Mouse (Mus musculus): ENCODE measurements at regions not wholly inside any gene's neighbourhood (a gene's known extent, or its start where the extent isn't known, plus 50 kb on each side); places are given as distances from the start of the nearest gene placed in this dataset.

- Histone ChIP-seq H3K9ac (no peak overlapping the region), H3K27ac (ENCODE audit: poor library complexity, severe bottlenecking) (no peak overlapping the region), H3K36me3 (no peaks in the 10 kb centered on the region), H3K4me1 (replicated peaks) (peaks cover 4% of the 10 kb centered on the region; the same call in 1 of the 2 replicates), H3K4me2 (no peak overlapping the region), H3K4me3 (no peak overlapping the region), H3K9me3 (replicated peaks) (peaks cover 5% of the 10 kb centered on the region), H3K27me3 (replicated peaks) (no peaks in the 10 kb centered on the region)
- ATAC-seq (ENCODE audit: insufficient number of reproducible peaks, low FRiP score), result no peak
- WGBS, result 51% methylated on average over 5 of the region's 5 CpGs
These were observed 228.2 kb downstream of the Nuak1 start for GRCm38 (mm10) chr10:84212096-84212785.

GRCm38 (mm10) chr10:84214812-84215211 is 225.6 kb downstream of the Nuak1 start:
- Histone ChIP-seq H3K4me3 (no peak overlapping the region), H3K27me3 (replicated peaks) (no peaks in the 10 kb centered on the region), H3K9ac (no peak overlapping the region), H3K4me2 (no peak overlapping the region), H3K27ac (ENCODE audit: poor library complexity, severe bottlenecking) (no peak overlapping the region), H3K36me3 (no peaks in the 10 kb centered on the region), H3K4me1 (replicated peaks) (peaks cover 4% of the 10 kb centered on the region; the same call in 1 of the 2 replicates), H3K9me3 (replicated peaks) (no peaks in the 10 kb centered on the region)
- no peak for ATAC-seq (ENCODE audit: insufficient number of reproducible peaks, low FRiP score)

- H3K27me3 ChIP-seq (replicated peaks), result no peaks in the 10 kb centered on the region
- no peak for ATAC-seq (ENCODE audit: insufficient number of reproducible peaks, low FRiP score)
- H3K4me1 ChIP-seq (replicated peaks), result peaks cover 20% of the 10 kb centered on the region
- no peak overlapping the region for H3K9ac ChIP-seq
- no peak overlapping the region for H3K4me2 ChIP-seq
- no peak overlapping the region for H3K4me3 ChIP-seq
- H3K36me3 ChIP-seq, result no peaks in the 10 kb centered on the region
- H3K27ac ChIP-seq (ENCODE audit: poor library complexity, severe bottlenecking), result peak overlapping the region; percentile 92
- no peaks in the 10 kb centered on the region for H3K9me3 ChIP-seq (replicated peaks)
- WGBS, result 63% methylated on average over 7 of the region's 7 CpGs
These were observed 211.0 kb downstream of the Nuak1 start for GRCm38 (mm10) chr10:84229224-84229921.

- Histone ChIP-seq H3K4me1 (replicated peaks) (peaks cover 20% of the 10 kb centered on the region), H3K36me3 (no peaks in the 10 kb centered on the region), H3K4me3 (no peak overlapping the region), H3K9me3 (replicated peaks) (no peaks in the 10 kb centered on the region), H3K9ac (no peak overlapping the region), H3K4me2 (peak overlapping the region; percentile 43), H3K27me3 (replicated peaks) (no peaks in the 10 kb centered on the region), H3K27ac (ENCODE audit: poor library complexity, severe bottlenecking) (peak overlapping the region; percentile 92)
- WGBS, result 46% methylated on average over 18 of the region's 18 CpGs
- ATAC-seq (ENCODE audit: insufficient number of reproducible peaks, low FRiP score), result peak; percentile 89
These were observed 210.2 kb downstream of the Nuak1 start for GRCm38 (mm10) chr10:84230011-84230781.

GRCm38 (mm10) chr10:84235006-84235405 is 205.4 kb downstream of the Nuak1 start:
- no peak overlapping the region for H3K27ac ChIP-seq (ENCODE audit: poor library complexity, severe bottlenecking)
- no peak overlapping the region for H3K9ac ChIP-seq
- no peaks in the 10 kb centered on the region for H3K36me3 ChIP-seq
- H3K4me2 ChIP-seq, result no peak overlapping the region
- H3K4me1 ChIP-seq (replicated peaks), result peaks cover 5% of the 10 kb centered on the region
- 83% methylated on average over 6 of the region's 6 CpGs for WGBS
- no peaks in the 10 kb centered on the region for H3K9me3 ChIP-seq (replicated peaks)
- no peaks in the 10 kb centered on the region for H3K27me3 ChIP-seq (replicated peaks)
- ATAC-seq (ENCODE audit: insufficient number of reproducible peaks, low FRiP score), result no peak
- no peak overlapping the region for H3K4me3 ChIP-seq

GRCm38 (mm10) chr10:84236236-84236635 is 204.2 kb downstream of the Nuak1 start:
- Histone ChIP-seq H3K4me1 (replicated peaks) (no peaks in the 10 kb centered on the region), H3K9me3 (replicated peaks) (peaks cover 4% of the 10 kb centered on the region; the same call in 1 of the 2 replicates), H3K4me3 (no peak overlapping the region), H3K9ac (no peak overlapping the region), H3K4me2 (no peak overlapping the region), H3K27me3 (replicated peaks) (no peaks in the 10 kb centered on the region), H3K36me3 (no peaks in the 10 kb centered on the region), H3K27ac (ENCODE audit: poor library complexity, severe bottlenecking) (no peak overlapping the region)
- no peak for ATAC-seq (ENCODE audit: insufficient number of reproducible peaks, low FRiP score)
- WGBS, result 72% methylated on average over 2 of the region's 2 CpGs

GRCm38 (mm10) chr10:84238279-84238963 is 202.0 kb downstream of the Nuak1 start:
- H3K4me3 ChIP-seq, result no peak overlapping the region
- 67% methylated on average over 18 of the region's 18 CpGs for WGBS
- peaks cover 19% of the 10 kb centered on the region for H3K9me3 ChIP-seq (replicated peaks)
- H3K36me3 ChIP-seq, result no peaks in the 10 kb centered on the region
- no peak overlapping the region for H3K27ac ChIP-seq (ENCODE audit: poor library complexity, severe bottlenecking)
- ATAC-seq (ENCODE audit: insufficient number of reproducible peaks, low FRiP score), result no peak
- no peak overlapping the region for H3K9ac ChIP-seq
- no peaks in the 10 kb centered on the region for H3K4me1 ChIP-seq (replicated peaks)
- H3K27me3 ChIP-seq (replicated peaks), result no peaks in the 10 kb centered on the region
- H3K4me2 ChIP-seq, result no peak overlapping the region

GRCm38 (mm10) chr10:84243283-84243682 is 197.1 kb downstream of the Nuak1 start:
- Histone ChIP-seq H3K4me2 (no peak overlapping the region), H3K4me3 (no peak overlapping the region), H3K36me3 (no peaks in the 10 kb centered on the region), H3K27ac (ENCODE audit: poor library complexity, severe bottlenecking) (no peak overlapping the region), H3K27me3 (replicated peaks) (no peaks in the 10 kb centered on the region), H3K9ac (no peak overlapping the region), H3K4me1 (replicated peaks) (no peaks in the 10 kb centered on the region), H3K9me3 (replicated peaks) (peaks cover 19% of the 10 kb centered on the region)
- no peak for ATAC-seq (ENCODE audit: insufficient number of reproducible peaks, low FRiP score)
- WGBS, result 92% methylated on average over 5 of the region's 5 CpGs

GRCm38 (mm10) chr10:84249346-84249745 is 191.1 kb downstream of the Nuak1 start:
- H3K27ac ChIP-seq (ENCODE audit: poor library complexity, severe bottlenecking), result no peak overlapping the region
- H3K9me3 ChIP-seq (replicated peaks), result peaks cover 6% of the 10 kb centered on the region; the same call in 1 of the 2 replicates
- H3K27me3 ChIP-seq (replicated peaks), result no peaks in the 10 kb centered on the region
- H3K4me2 ChIP-seq, result no peak overlapping the region
- H3K9ac ChIP-seq, result no peak overlapping the region
- no peak overlapping the region for H3K4me3 ChIP-seq
- H3K36me3 ChIP-seq, result no peaks in the 10 kb centered on the region
- no peak for ATAC-seq (ENCODE audit: insufficient number of reproducible peaks, low FRiP score)
- no peaks in the 10 kb centered on the region; the same call in 1 of the 2 replicates for H3K4me1 ChIP-seq (replicated peaks)
- 93% methylated on average over 3 of the region's 3 CpGs for WGBS

GRCm38 (mm10) chr10:84260931-84261650 is 179.3 kb downstream of the Nuak1 start:
- no peaks in the 10 kb centered on the region for H3K36me3 ChIP-seq
- no peak overlapping the region for H3K4me3 ChIP-seq
- H3K4me1 ChIP-seq (replicated peaks), result no peaks in the 10 kb centered on the region
- WGBS, result 76% methylated on average over 6 of the region's 6 CpGs
- H3K27me3 ChIP-seq (replicated peaks), result no peaks in the 10 kb centered on the region
- H3K9ac ChIP-seq, result no peak overlapping the region
- no peaks in the 10 kb centered on the region for H3K9me3 ChIP-seq (replicated peaks)
- no peak for ATAC-seq (ENCODE audit: insufficient number of reproducible peaks, low FRiP score)
- H3K4me2 ChIP-seq, result no peak overlapping the region
- H3K27ac ChIP-seq (ENCODE audit: poor library complexity, severe bottlenecking), result no peak overlapping the region

Data from heart, embryonic 12.5 days (tissue).